Mouse (Mus musculus) myocyte (in vitro differentiated cells): ENCODE data around the gene Angptl8.
A peak's percentile ranks its signal among the peaks of the same experiment; 100 is the strongest.

Source experiments
- CEBPB ChIP-seq: IDR thresholded peaks from 2 replicates; pipeline ENCODE4 v1.6.1; 2011; ENCODE audit warnings: mild to moderate bottlenecking, moderate library complexity; ENCODE audit not compliant: poor library complexity, insufficient read depth, severe bottlenecking
- E2F4 ChIP-seq: IDR thresholded peaks from one replicate; pipeline ENCODE4 v1.6.1; 2011; ENCODE audit warnings: mild to moderate bottlenecking, control low read depth, moderate library complexity; ENCODE audit not compliant: insufficient read depth
- MAX ChIP-seq: IDR thresholded peaks from one replicate; pipeline ENCODE4 v1.6.1; 2011; ENCODE audit warnings: low read depth, mild to moderate bottlenecking, control low read depth
- MYOD1 ChIP-seq, 3 experiments: IDR thresholded peaks; one replicate each; pipeline ENCODE4 v1.6.1; 2011; ENCODE audit warnings: control low read depth in 2 of 3, low read depth in 2 of 3, mild to moderate bottlenecking in 2 of 3, moderate library complexity in 1 of 3; ENCODE audit not compliant: insufficient read length in 2 of 3, control insufficient read depth in 1 of 3
- POLR2A ChIP-seq: IDR thresholded peaks from one replicate; pipeline ENCODE4 v1.6.1; 2011; ENCODE audit warnings: low read depth, mild to moderate bottlenecking, control low read depth, moderate library complexity; ENCODE audit not compliant: insufficient read length
- POLR2AphosphoS2 ChIP-seq: IDR thresholded peaks from one replicate; pipeline ENCODE4 v1.6.1; 2011; ENCODE audit warnings: low read depth, control low read depth; ENCODE audit not compliant: insufficient read length
- REST ChIP-seq: IDR thresholded peaks from one replicate; pipeline ENCODE4 v1.6.1; 2011; ENCODE audit warnings: mild to moderate bottlenecking, control low read depth, moderate library complexity; ENCODE audit not compliant: insufficient read depth, insufficient read length
- SRF ChIP-seq: IDR thresholded peaks from one replicate; pipeline ENCODE4 v1.6.1; 2011; ENCODE audit warnings: low read depth; ENCODE audit not compliant: control insufficient read depth, insufficient read length
- TCF12 ChIP-seq: IDR thresholded peaks from one replicate; pipeline ENCODE4 v1.6.1; 2011; ENCODE audit warnings: mild to moderate bottlenecking, control low read depth; ENCODE audit not compliant: poor library complexity, insufficient read depth, severe bottlenecking
- TCF3 ChIP-seq: IDR thresholded peaks from one replicate; pipeline ENCODE4 v1.6.1; 2011; ENCODE audit warnings: low read depth, control low read depth; ENCODE audit not compliant: insufficient read length
- USF1 ChIP-seq: IDR thresholded peaks from one replicate; pipeline ENCODE4 v1.6.1; 2011; ENCODE audit warnings: low read depth, mild to moderate bottlenecking, control low read depth, moderate library complexity

DNA sequence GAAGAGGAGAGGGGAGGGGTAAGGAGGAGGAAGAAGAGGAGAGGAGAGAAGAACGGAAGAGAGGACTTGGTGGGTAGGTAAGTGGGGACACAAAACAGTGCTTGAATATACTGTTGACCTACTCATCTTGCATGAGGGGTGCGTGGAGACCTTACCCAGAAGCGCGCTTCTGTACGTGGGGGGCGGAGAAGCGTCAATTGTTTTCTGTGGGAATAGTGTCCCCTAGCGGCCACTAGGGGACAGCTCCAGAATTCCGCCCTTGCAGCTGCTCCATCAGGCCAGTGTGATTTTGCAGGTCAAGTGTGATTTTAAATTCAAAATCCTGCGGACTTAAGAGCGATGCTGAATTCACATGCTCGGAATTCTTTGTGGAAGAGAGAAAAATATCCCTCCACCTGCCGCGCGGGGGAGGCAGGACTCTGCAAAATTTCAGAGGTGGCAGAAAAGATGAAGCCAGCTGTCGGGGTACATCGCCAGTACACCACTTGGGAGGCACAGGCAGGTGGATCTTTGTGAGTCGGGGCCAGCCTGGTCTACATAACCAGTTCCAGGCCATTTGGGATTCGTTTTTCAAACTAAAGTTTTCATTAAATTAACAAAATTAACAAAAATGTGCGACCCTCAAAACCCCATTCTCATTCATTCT, 35.7 kb downstream of the Angptl8 start:
- no peak for TF ChIP-seq MAX
- TF ChIP-seq TCF3, result no peak
- no peak for TF ChIP-seq REST
- no peak for TF ChIP-seq POLR2A
- peak in 1 of 3 experiments; percentile 1 for TF ChIP-seq MYOD1 (IDR thresholded peaks at IDR 0.05; ENCODE audit: control insufficient read depth in 1 of 3, insufficient read length in 2 of 3, low read depth in 2 of 3)
- no peak for TF ChIP-seq SRF
- TF ChIP-seq USF1, result no peak
- no peak for TF ChIP-seq POLR2AphosphoS2
- TF ChIP-seq E2F4, result no peak
- no peak for TF ChIP-seq CEBPB
- TF ChIP-seq TCF12, result no peak
